Mouse (Mus musculus) retina, postnatal 7 days (tissue): ENCODE data around the gene Golga3.

ENCODE experiments used
- DNase-seq: peaks from one replicate; pipeline ENCODE4 v3.0.0-alpha.2; 2012; ENCODE audit warnings: low read depth, low spot score

Golga3 gene

GRCm38 (mm10) chr5:110176362-110177020 lies at the start of gene Golga3:
Gene Golga3, plus strand, starts transcription at chr5:110176701.
- DNase-seq, result peak; percentile 87

GRCm38 (mm10) chr5:110135293-110136086 lies 41.0 kb upstream of the Golga3 start, which contains the start of gene Chfr:
Gene Chfr, plus strand, starts transcription at chr5:110135842.
- peak; percentile 99 for DNase-seq

GRCm38 (mm10) chr5:110136087-110136464 lies 40.4 kb upstream of the Golga3 start:
- DNase-seq, result no peak

GRCm38 (mm10) chr5:110137816-110138215 lies 38.7 kb upstream of the Golga3 start:
- DNase-seq, result no peak

GRCm38 (mm10) chr5:110139325-110139724 lies 37.2 kb upstream of the Golga3 start:
- no peak for DNase-seq

- DNase-seq, result no peak
These were observed 36.1 kb upstream of the Golga3 start for GRCm38 (mm10) chr5:110140424-110140823.

GRCm38 (mm10) chr5:110142309-110142708 lies 34.2 kb upstream of the Golga3 start:
- no peak for DNase-seq

GRCm38 (mm10) chr5:110143007-110143406 lies 33.5 kb upstream of the Golga3 start:
- no peak for DNase-seq

GRCm38 (mm10) chr5:110169374-110169773 lies 7.1 kb upstream of the Golga3 start:
- no peak for DNase-seq

GRCm38 (mm10) chr5:110177021-110177420 lies 520 bp downstream of the Golga3 start:
- peak; percentile 3 for DNase-seq

GRCm38 (mm10) chr5:110178628-110179027 lies 2.1 kb downstream of the Golga3 start:
- no peak for DNase-seq

- no peak for DNase-seq
These were observed 5.2 kb downstream of the Golga3 start for GRCm38 (mm10) chr5:110181716-110182115.

GRCm38 (mm10) chr5:110203164-110203895 lies 26.8 kb downstream of the Golga3 start:
- DNase-seq, result no peak

GRCm38 (mm10) chr5:110204777-110205176 lies 28.3 kb downstream of the Golga3 start:
- peak; percentile 5 for DNase-seq

- DNase-seq, result no peak
These were observed 34.8 kb downstream of the Golga3 start for GRCm38 (mm10) chr5:110211312-110211711.

GRCm38 (mm10) chr5:110216780-110217179 lies 40.3 kb downstream of the Golga3 start:
- DNase-seq, result no peak

- no peak for DNase-seq
These were observed 43.8 kb downstream of the Golga3 start for GRCm38 (mm10) chr5:110220331-110220730.

- DNase-seq, result no peak
These were observed 46.3 kb downstream of the Golga3 start for GRCm38 (mm10) chr5:110222757-110223156.

- DNase-seq, result no peak
These were observed 48.6 kb downstream of the Golga3 start for GRCm38 (mm10) chr5:110225056-110225455.

- DNase-seq, result no peak
These were observed 50.9 kb downstream of the Golga3 start for GRCm38 (mm10) chr5:110227336-110227883.

GRCm38 (mm10) chr5:110230401-110230779 lies 53.9 kb downstream of the Golga3 start:
- no peak for DNase-seq
